Mouse (Mus musculus) liver, postnatal 0 days (tissue): Measurements from ENCODE around the gene Clybl.

ENCODE experiments used
- CTCF ChIP-seq: sonication (generic); IDR thresholded peaks from 2 replicates; pipeline ENCODE4 v1.5.1; 2016; ENCODE audit warnings: antibody characterized with exemption, low read depth
- EP300 ChIP-seq: IDR thresholded peaks from 2 replicates; pipeline ENCODE4 v1.6.1; 2016; ENCODE audit warnings: antibody characterized with exemption, low read depth, mild to moderate bottlenecking

GRCm38 (mm10) chr14:122258297-122258696, 76.8 kb downstream of the Clybl start:
- TF ChIP-seq CTCF (no peak), EP300 (no peak)
